Mouse (Mus musculus): Measurements from ENCODE around the gene Zbtb43.

- TF ChIP-seq CTCF (IDR thresholded peaks at IDR 0.05; ENCODE audit: borderline replicate concordance, insufficient read depth, low read depth, low read length) (no peak), POLR2A (IDR thresholded peaks at IDR 0.05; ENCODE audit: borderline replicate concordance, insufficient read depth, low read length) (no peak)
These were observed 28.9 kb downstream of the Zbtb43 start for GRCm38 (mm10) chr2:33439471-33439881.
